Mouse (Mus musculus) midbrain, postnatal 0 days (tissue): Measurements from ENCODE around the gene H2-Eb2. TPM values are rescaled to one million over a fixed set of nuclear protein-coding genes. Genes with fewer than 3 reads are reported as not detected.

Source experiments
- ATAC-seq: fragments of 200-750 bp; cut with Nextera tagmentation; 2 replicates; pipeline ENCODE4 v1.8.0; 2017; ENCODE audit warnings: moderate number of reproducible peaks, mild to moderate bottlenecking, moderate TSS enrichment, moderate library complexity; ENCODE audit not compliant: low FRiP score
- DNase-seq: peaks from one replicate; pipeline ENCODE4 v3.0.0-alpha.2; 2015; ENCODE audit warnings: low spot score
- H3K27ac ChIP-seq: fragments of 300-500 bp; sonication (generic); 2 replicates; pipeline ENCODE4 v1.5.1; 2014; ENCODE audit warnings: low read depth, mild to moderate bottlenecking, low read length, mixed read lengths
- H3K27me3 ChIP-seq: fragments of 300-500 bp; sonication (generic); 2 replicates; pipeline ENCODE4 v1.6.1; 2014; ENCODE audit warnings: low read length, control low read depth, mixed read lengths; ENCODE audit not compliant: insufficient read depth
- H3K36me3 ChIP-seq: fragments of 300-500 bp; sonication (generic); 2 replicates; pipeline ENCODE4 v1.6.1; 2014; ENCODE audit warnings: low read length, control low read depth, mixed read lengths; ENCODE audit not compliant: insufficient read depth
- H3K4me1 ChIP-seq: fragments of 300-500 bp; sonication (generic); 2 replicates; pipeline ENCODE4 v1.6.1; 2014; ENCODE audit warnings: mild to moderate bottlenecking, control low read depth, antibody characterized with exemption, low read length, mixed read lengths; ENCODE audit not compliant: insufficient read depth
- H3K4me2 ChIP-seq: fragments of 300-500 bp; sonication (generic); 2 replicates; pipeline ENCODE4 v1.6.1; 2014; ENCODE audit warnings: low read depth, mild to moderate bottlenecking, low read length, mixed read lengths; ENCODE audit not compliant: poor library complexity, severe bottlenecking
- H3K4me3 ChIP-seq: fragments of 300-500 bp; sonication (generic); 2 replicates; pipeline ENCODE4 v1.5.1; 2014; ENCODE audit warnings: low read depth, mild to moderate bottlenecking, low read length, moderate library complexity
- H3K9ac ChIP-seq: fragments of 300-500 bp; sonication (generic); replicated peaks from 2 replicates; pipeline ENCODE4 v1.6.1; 2014; ENCODE audit warnings: mild to moderate bottlenecking, low read length, moderate library complexity, mixed read lengths; ENCODE audit not compliant: poor library complexity, severe bottlenecking
- H3K9me3 ChIP-seq: fragments of 300-500 bp; sonication (generic); 2 replicates; pipeline ENCODE4 v1.6.1; 2016; ENCODE audit warnings: low read length, control low read depth
- CTCF ChIP-seq: IDR thresholded peaks from 2 replicates; pipeline ENCODE4 v1.5.1; 2016; ENCODE audit warnings: antibody characterized with exemption, mild to moderate bottlenecking
- WGBS: fragments of 180-500 bp; shearing (Covaris S2); extraction: QIAGEN DNeasy Blood & Tissue Kit; methylation state at CpG from one replicate; pipeline ENCODE4 v1.1.7; 2014; 5-methylcytosine and 5-hydroxymethylcytosine counted together
- polyA plus RNA-seq: library from polyadenylated mRNA; unstranded; fragments of >200 nt; fragmentation: Nextera tagmentation; extraction: Ambion mirVana; gene quantifications from 2 replicates; pipeline ENCODE4 v1.2.1, GENCODE M21; 2015
- total RNA-seq: library from RNA; depleted of rRNA; stranded (reverse); fragments of >200 nt; gene quantifications from 2 replicates; pipeline ENCODE4 v1.2.3, GENCODE M21; 2014

H2-Eb2 gene
- total and polyA plus RNA-seq, 2 experiments from 2014 or later, result 0.09 to 0.22 TPM

GRCm38 (mm10) chr17:34313393-34313792 is 12.1 kb upstream of the H2-Eb2 start:
- no peaks in the 10 kb centered on the region for H3K36me3 ChIP-seq
- DNase-seq (peak; percentile 76), ATAC-seq (peak; percentile 62)
- no peaks in the 10 kb centered on the region for H3K9me3 ChIP-seq
- H3K9ac ChIP-seq, result no peak overlapping the region
- peak; percentile 96 for TF ChIP-seq CTCF
- no peak overlapping the region for H3K27ac ChIP-seq
- 42% methylated on average over 3 of the region's 3 CpGs for WGBS
- no peaks in the 10 kb centered on the region; the same call in 1 of the 2 replicates for H3K4me1 ChIP-seq
- H3K4me3 ChIP-seq, result no peak overlapping the region
- no peak overlapping the region for H3K4me2 ChIP-seq
- H3K27me3 ChIP-seq, result no peaks in the 10 kb centered on the region

DNA sequence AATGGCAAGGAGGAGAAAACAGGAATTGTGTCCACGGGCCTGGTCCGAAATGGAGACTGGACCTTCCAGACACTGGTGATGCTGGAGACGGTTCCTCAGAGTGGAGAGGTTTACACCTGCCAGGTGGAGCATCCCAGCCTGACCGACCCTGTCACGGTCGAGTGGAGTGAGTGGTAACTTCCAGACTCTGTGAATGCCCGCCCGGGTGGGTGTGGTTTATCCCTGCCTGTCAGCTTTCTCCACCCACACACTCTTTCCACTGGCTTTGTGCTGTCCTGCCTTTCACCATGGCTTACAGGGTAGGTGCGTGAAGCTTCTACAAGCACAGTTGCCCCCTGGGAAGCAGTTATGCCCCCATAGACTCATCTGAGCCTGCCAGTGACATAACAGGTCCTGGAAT is 11.2 kb upstream of the H2-Eb2 start:
- H3K27ac ChIP-seq, result no peak overlapping the region
- WGBS, result 63% methylated on average over 9 of the region's 9 CpGs
- TF ChIP-seq CTCF, result no peak
- no peaks in the 10 kb centered on the region; the same call in 1 of the 2 replicates for H3K4me1 ChIP-seq
- H3K4me3 ChIP-seq, result no peak overlapping the region
- no peak for DNase-seq
- no peaks in the 10 kb centered on the region for H3K27me3 ChIP-seq
- no peaks in the 10 kb centered on the region for H3K9me3 ChIP-seq
- H3K36me3 ChIP-seq, result no peaks in the 10 kb centered on the region
- H3K4me2 ChIP-seq, result no peak overlapping the region
- no peak for ATAC-seq
- H3K9ac ChIP-seq, result no peak overlapping the region

GRCm38 (mm10) chr17:34315512-34315911 is 10.0 kb upstream of the H2-Eb2 start:
- ATAC-seq (no peak), DNase-seq (no peak)
- Histone ChIP-seq H3K4me3 (no peak overlapping the region), H3K36me3 (no peaks in the 10 kb centered on the region), H3K9me3 (no peaks in the 10 kb centered on the region), H3K9ac (no peak overlapping the region), H3K4me2 (no peak overlapping the region), H3K27me3 (no peaks in the 10 kb centered on the region), H3K4me1 (no peaks in the 10 kb centered on the region), H3K27ac (no peak overlapping the region)
- WGBS, result 78% methylated on average over 1 of the region's 1 CpGs
- no peak for TF ChIP-seq CTCF

DNA sequence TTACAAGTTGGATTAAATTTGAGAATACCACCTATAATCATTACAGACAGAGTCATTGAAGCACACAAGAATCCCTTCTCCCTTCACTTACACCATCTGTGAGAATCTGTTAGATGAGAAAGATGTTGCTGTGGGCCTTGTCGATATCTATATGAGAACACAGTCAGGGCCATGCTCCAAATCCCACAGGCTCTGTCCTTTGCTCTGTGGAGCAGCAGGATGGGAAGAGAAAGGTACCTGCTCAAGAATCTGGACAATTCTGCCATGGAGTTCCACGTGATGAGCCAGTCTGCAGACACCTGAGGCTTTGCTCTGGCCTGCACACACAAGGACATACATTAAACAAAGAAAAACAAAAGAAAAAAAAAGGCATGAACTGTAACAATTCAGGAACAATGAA is 8.8 kb upstream of the H2-Eb2 start:
- Histone ChIP-seq H3K4me3 (no peak overlapping the region), H3K4me2 (no peak overlapping the region), H3K36me3 (no peaks in the 10 kb centered on the region), H3K4me1 (no peaks in the 10 kb centered on the region), H3K27me3 (no peaks in the 10 kb centered on the region), H3K9me3 (no peaks in the 10 kb centered on the region), H3K9ac (no peak overlapping the region), H3K27ac (no peak overlapping the region)
- ATAC-seq (no peak), DNase-seq (no peak)
- WGBS, result 67% methylated on average over 2 of the region's 2 CpGs
- TF ChIP-seq CTCF, result no peak

DNA sequence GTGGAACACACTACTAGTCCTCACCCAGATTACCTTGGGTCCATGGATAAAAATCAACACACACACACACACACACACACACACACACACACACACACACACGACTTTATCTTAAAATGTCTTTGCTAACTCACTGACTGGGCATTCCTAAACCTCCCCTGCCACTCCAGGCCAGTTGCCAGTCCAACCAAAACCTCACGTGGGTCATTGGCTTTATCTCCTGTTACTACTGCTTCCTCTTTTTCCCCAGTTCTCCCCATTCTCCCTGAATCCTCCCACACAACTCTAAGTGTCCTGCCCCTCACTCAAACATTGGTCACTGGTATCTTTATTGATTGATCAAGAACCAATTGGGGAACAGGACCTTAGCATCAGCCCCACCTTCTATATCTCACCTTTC is 8.2 kb upstream of the H2-Eb2 start:
- no peak for TF ChIP-seq CTCF
- Histone ChIP-seq H3K27ac (no peak overlapping the region), H3K27me3 (no peaks in the 10 kb centered on the region), H3K4me2 (no peak overlapping the region), H3K4me3 (no peak overlapping the region), H3K4me1 (no peaks in the 10 kb centered on the region), H3K9me3 (no peaks in the 10 kb centered on the region), H3K36me3 (no peaks in the 10 kb centered on the region), H3K9ac (no peak overlapping the region)
- DNase-seq, result no peak
- no peak for ATAC-seq
- 43% methylated on average over 2 of the region's 2 CpGs for WGBS

- DNase-seq (no peak), ATAC-seq (no peak)
- Histone ChIP-seq H3K27ac (no peak overlapping the region), H3K36me3 (no peaks in the 10 kb centered on the region), H3K4me2 (no peak overlapping the region), H3K27me3 (no peaks in the 10 kb centered on the region), H3K9me3 (no peaks in the 10 kb centered on the region), H3K4me1 (no peaks in the 10 kb centered on the region), H3K4me3 (no peak overlapping the region), H3K9ac (no peak overlapping the region)
- 74% methylated on average over 3 of the region's 3 CpGs for WGBS
- no peak for TF ChIP-seq CTCF
Measured at GRCm38 (mm10) chr17:34326373-34326772, 908 bp downstream of the H2-Eb2 start.
